Mouse (Mus musculus) lung, postnatal 0 days (tissue): Measurements from ENCODE around the gene Nav3. TPM values are rescaled to one million over a fixed set of nuclear protein-coding genes. Genes with fewer than 3 reads are reported as not detected.

ENCODE experiments used
- ATAC-seq: fragments of 200-750 bp; cut with Nextera tagmentation; 2 replicates; pipeline ENCODE4 v1.8.0; 2017; ENCODE audit warnings: moderate library complexity
- DNase-seq: peaks from one replicate; pipeline ENCODE4 v3.0.0-alpha.2; 2016; ENCODE audit warnings: low spot score
- H3K27ac ChIP-seq: fragments of 300-500 bp; sonication (generic); 2 replicates; pipeline ENCODE4 v1.5.1; 2014; ENCODE audit warnings: antibody characterized with exemption, mild to moderate bottlenecking, low read length, mixed read lengths
- H3K27me3 ChIP-seq: fragments of 300-500 bp; sonication (generic); replicated peaks from 2 replicates; pipeline ENCODE4 v1.6.1; 2014; ENCODE audit warnings: low read length, mixed read lengths; ENCODE audit not compliant: insufficient read depth
- H3K36me3 ChIP-seq: fragments of 300-500 bp; sonication (generic); 2 replicates; pipeline ENCODE4 v1.6.1; 2014; ENCODE audit warnings: low read length, mixed read lengths; ENCODE audit not compliant: insufficient read depth
- H3K4me1 ChIP-seq: fragments of 300-500 bp; sonication (generic); 2 replicates; pipeline ENCODE4 v1.6.1; 2014; ENCODE audit warnings: antibody characterized with exemption, low read depth, low read length, mixed read lengths; ENCODE audit not compliant: insufficient read depth
- H3K4me2 ChIP-seq: fragments of 300-500 bp; sonication (generic); replicated peaks from 2 replicates; pipeline ENCODE4 v1.6.1; 2014; ENCODE audit warnings: low read depth, mild to moderate bottlenecking, low read length, moderate library complexity, mixed read lengths
- H3K4me3 ChIP-seq: fragments of 300-500 bp; sonication (generic); 2 replicates; pipeline ENCODE4 v1.5.1; 2014; ENCODE audit warnings: low read depth, low read length
- H3K9ac ChIP-seq: fragments of 300-500 bp; sonication (generic); replicated peaks from 2 replicates; pipeline ENCODE4 v1.6.1; 2014; ENCODE audit warnings: low read depth, mild to moderate bottlenecking
- H3K9me3 ChIP-seq: fragments of 300-500 bp; sonication (generic); 2 replicates; pipeline ENCODE4 v1.6.1; 2016; ENCODE audit warnings: low read length, mixed read lengths
- CTCF ChIP-seq: IDR thresholded peaks from 2 replicates; pipeline ENCODE4 v1.5.1; 2016; ENCODE audit warnings: antibody characterized with exemption, mild to moderate bottlenecking
- EP300 ChIP-seq: IDR thresholded peaks from 2 replicates; pipeline ENCODE4 v1.6.1; 2016; ENCODE audit warnings: antibody characterized with exemption, mild to moderate bottlenecking, control low read depth
- WGBS: fragments of 180-500 bp; shearing (Covaris S2); extraction: QIAGEN DNeasy Blood & Tissue Kit; methylation state at CpG from one replicate; pipeline ENCODE4 v1.1.7; 2014; 5-methylcytosine and 5-hydroxymethylcytosine counted together
- polyA plus RNA-seq: library from polyadenylated mRNA; unstranded; fragments of >200 nt; fragmentation: Nextera tagmentation; extraction: Ambion mirVana; gene quantifications from 2 replicates; pipeline ENCODE4 v1.2.1, GENCODE M21; 2015

Nav3 gene
- polyA plus RNA-seq, 1 experiment from 2014 or later = 0.33 TPM

- H3K4me2 ChIP-seq = no peak overlapping the region
- ATAC-seq = no peak
- no peak for DNase-seq
- H3K4me1 ChIP-seq = no peaks in the 10 kb centered on the region
- H3K9ac ChIP-seq = no peak overlapping the region
- no peaks in the 10 kb centered on the region for H3K36me3 ChIP-seq
- 72% methylated on average over 2 of the region's 2 CpGs for WGBS
- no peak for TF ChIP-seq CTCF
- TF ChIP-seq EP300 = no peak
- no peak overlapping the region for H3K27ac ChIP-seq
- H3K9me3 ChIP-seq = no peaks in the 10 kb centered on the region
- no peak overlapping the region for H3K4me3 ChIP-seq
- H3K27me3 ChIP-seq = no peaks in the 10 kb centered on the region
These were observed 589.9 kb downstream of the Nav3 start for GRCm38 (mm10) chr10:109866063-109866462.

- no peak for TF ChIP-seq EP300
- TF ChIP-seq CTCF = no peak
- Histone ChIP-seq H3K36me3 (no peaks in the 10 kb centered on the region), H3K4me1 (no peaks in the 10 kb centered on the region), H3K9me3 (no peaks in the 10 kb centered on the region), H3K27ac (no peak overlapping the region), H3K27me3 (no peaks in the 10 kb centered on the region), H3K9ac (no peak overlapping the region), H3K4me2 (no peak overlapping the region), H3K4me3 (no peak overlapping the region)
- DNase-seq (no peak), ATAC-seq (no peak)
- WGBS = 8% methylated on average over 1 of the region's 2 CpGs
These were observed 590.6 kb downstream of the Nav3 start for GRCm38 (mm10) chr10:109865391-109865790.

- Histone ChIP-seq H3K4me2 (no peak overlapping the region), H3K27ac (no peak overlapping the region), H3K9me3 (no peaks in the 10 kb centered on the region), H3K27me3 (no peaks in the 10 kb centered on the region), H3K4me1 (no peaks in the 10 kb centered on the region), H3K4me3 (no peak overlapping the region), H3K36me3 (no peaks in the 10 kb centered on the region), H3K9ac (no peak overlapping the region)
- TF ChIP-seq EP300 (no peak), CTCF (peak; percentile 66)
- peak; percentile 34 for DNase-seq
- no peak for ATAC-seq
- WGBS = 14% methylated on average over 4 of the region's 4 CpGs
These were observed 591.3 kb downstream of the Nav3 start for GRCm38 (mm10) chr10:109864708-109865107.

- TF ChIP-seq EP300 (no peak), CTCF (peak; percentile 73)
- Histone ChIP-seq H3K27ac (no peak overlapping the region), H3K4me3 (no peak overlapping the region), H3K4me2 (no peak overlapping the region), H3K9me3 (no peaks in the 10 kb centered on the region), H3K27me3 (no peaks in the 10 kb centered on the region), H3K9ac (no peak overlapping the region), H3K4me1 (no peaks in the 10 kb centered on the region), H3K36me3 (no peaks in the 10 kb centered on the region)
- no peak; the same call in 1 of the 2 replicates for ATAC-seq
- 37% methylated on average over 2 of the region's 2 CpGs for WGBS
- peak; percentile 36 for DNase-seq
These were observed 594.7 kb downstream of the Nav3 start for GRCm38 (mm10) chr10:109861275-109861674.

GRCm38 (mm10) chr10:109858568-109858967 is 597.4 kb downstream of the Nav3 start:
- Histone ChIP-seq H3K9me3 (no peaks in the 10 kb centered on the region), H3K36me3 (no peaks in the 10 kb centered on the region), H3K4me1 (no peaks in the 10 kb centered on the region), H3K4me2 (no peak overlapping the region), H3K9ac (no peak overlapping the region), H3K27me3 (no peaks in the 10 kb centered on the region), H3K27ac (no peak overlapping the region), H3K4me3 (no peak overlapping the region)
- ATAC-seq (no peak), DNase-seq (no peak)
- WGBS = 71% methylated on average over 2 of the region's 2 CpGs
- no peak for TF ChIP-seq CTCF
- no peak for TF ChIP-seq EP300

GRCm38 (mm10) chr10:109852392-109852791 is 603.6 kb downstream of the Nav3 start:
- ATAC-seq (peak; percentile 40; the same call in 1 of the 2 replicates), DNase-seq (peak; percentile 25)
- 39% methylated on average over 7 of the region's 7 CpGs for WGBS

GRCm38 (mm10) chr10:109847631-109848030 is 608.4 kb downstream of the Nav3 start:
- Histone ChIP-seq H3K9me3 (no peaks in the 10 kb centered on the region), H3K4me3 (no peak overlapping the region), H3K9ac (no peak overlapping the region), H3K27ac (no peak overlapping the region), H3K27me3 (no peaks in the 10 kb centered on the region), H3K4me1 (no peaks in the 10 kb centered on the region), H3K4me2 (no peak overlapping the region), H3K36me3 (no peaks in the 10 kb centered on the region)
- ATAC-seq (no peak), DNase-seq (no peak)
- TF ChIP-seq CTCF (no peak), EP300 (no peak)
- WGBS = 42% methylated on average over 4 of the region's 4 CpGs

More at GRCm38 (mm10) chr10:109852392-109852791, 603.6 kb downstream of the Nav3 start:
- no peak overlapping the region for H3K4me2 ChIP-seq
- no peaks in the 10 kb centered on the region for H3K27me3 ChIP-seq
- no peaks in the 10 kb centered on the region for H3K4me1 ChIP-seq
- H3K27ac ChIP-seq = no peak overlapping the region
- H3K9ac ChIP-seq = no peak overlapping the region
- no peak overlapping the region for H3K4me3 ChIP-seq
- TF ChIP-seq EP300 (no peak), CTCF (no peak)
- H3K36me3 ChIP-seq = no peaks in the 10 kb centered on the region
- no peaks in the 10 kb centered on the region for H3K9me3 ChIP-seq
